Mouse (Mus musculus) spleen, embryonic (tissue): ENCODE measurements around the gene Hcrtr1.

Source experiments
- CTCF ChIA-PET: fragments of 350-600 bp; sonication (Branson Sonifier 250); formaldehyde crosslinking; loops from one replicate; lab custom pipeline; 2022; lab: Charles Lee

The Hcrtr1 gene

GRCm38 (mm10) chr4:130121560-130121959 lies 17.6 kb downstream of the Hcrtr1 start:
- CTCF ChIA-PET: no interaction called here

DNA sequence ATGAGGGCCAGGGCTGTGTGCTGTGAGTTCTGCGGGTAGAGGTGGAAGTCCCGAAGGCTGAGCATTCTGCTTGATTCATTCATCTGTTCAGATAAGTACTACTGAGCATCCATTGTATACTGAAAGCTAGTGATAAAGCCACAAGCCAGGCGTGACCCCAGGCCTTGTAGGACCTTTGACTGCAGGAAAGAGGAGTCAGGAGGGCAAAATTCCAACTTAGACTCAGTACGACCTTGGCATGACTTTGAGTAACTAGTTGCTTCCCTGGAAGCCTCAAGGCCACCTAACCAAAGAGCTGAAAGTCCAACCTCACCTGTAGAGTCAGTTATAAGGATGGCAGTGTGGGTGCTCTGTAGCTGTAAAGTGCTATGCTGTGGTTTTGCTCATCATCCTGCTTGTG lies 18.4 kb downstream of the Hcrtr1 start:
- CTCF ChIA-PET: no interaction called here

- CTCF ChIA-PET: no interaction called here
Observed at GRCm38 (mm10) chr4:130112732-130113131, 26.4 kb downstream of the Hcrtr1 start.

- CTCF ChIA-PET: no interaction called here
Observed at GRCm38 (mm10) chr4:130112299-130112698, 26.9 kb downstream of the Hcrtr1 start.

DNA sequence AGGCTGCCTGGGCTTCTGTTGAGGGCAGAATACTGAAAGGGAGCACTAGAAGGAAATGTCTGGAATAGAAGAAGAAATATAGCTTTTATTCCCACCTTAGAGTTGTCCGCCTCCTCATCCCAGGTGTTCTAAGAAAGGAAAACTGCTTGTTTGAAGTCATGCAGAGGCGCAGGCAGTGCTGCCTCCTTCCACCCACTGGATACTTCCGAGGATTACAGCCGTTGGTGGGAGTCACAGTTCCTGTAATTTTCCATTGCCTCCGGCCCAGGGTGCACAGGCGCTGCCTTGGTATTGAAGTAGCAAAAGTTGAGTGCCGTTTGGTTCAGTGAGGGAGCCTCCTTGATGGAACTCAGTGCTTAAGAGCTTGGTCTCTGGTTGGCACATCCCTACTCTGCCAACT lies 29.1 kb downstream of the Hcrtr1 start:
- CTCF ChIA-PET: no interaction called here

DNA sequence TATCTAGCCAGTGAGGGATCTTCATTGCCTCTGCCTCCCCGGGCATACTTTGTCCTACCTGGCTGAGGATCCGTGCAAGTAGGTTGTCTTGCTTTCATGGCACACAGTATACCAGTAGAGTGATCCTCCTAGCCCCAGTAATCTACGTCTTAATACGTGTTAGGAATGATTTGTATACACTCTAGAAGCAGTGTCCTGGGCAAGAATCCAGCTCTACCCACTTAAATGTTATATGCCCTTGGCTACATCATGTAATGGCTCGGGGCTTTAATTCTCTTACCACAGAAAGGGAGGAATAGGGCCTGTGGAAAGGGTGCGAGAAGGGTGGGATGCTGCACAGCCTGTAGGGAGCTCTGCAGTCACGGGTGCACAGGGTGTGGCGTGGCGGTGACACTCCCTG lies 29.5 kb downstream of the Hcrtr1 start:
- CTCF ChIA-PET: no interaction called here

GRCm38 (mm10) chr4:130108929-130109328 lies 30.2 kb downstream of the Hcrtr1 start:
- CTCF ChIA-PET: no interaction called here

DNA sequence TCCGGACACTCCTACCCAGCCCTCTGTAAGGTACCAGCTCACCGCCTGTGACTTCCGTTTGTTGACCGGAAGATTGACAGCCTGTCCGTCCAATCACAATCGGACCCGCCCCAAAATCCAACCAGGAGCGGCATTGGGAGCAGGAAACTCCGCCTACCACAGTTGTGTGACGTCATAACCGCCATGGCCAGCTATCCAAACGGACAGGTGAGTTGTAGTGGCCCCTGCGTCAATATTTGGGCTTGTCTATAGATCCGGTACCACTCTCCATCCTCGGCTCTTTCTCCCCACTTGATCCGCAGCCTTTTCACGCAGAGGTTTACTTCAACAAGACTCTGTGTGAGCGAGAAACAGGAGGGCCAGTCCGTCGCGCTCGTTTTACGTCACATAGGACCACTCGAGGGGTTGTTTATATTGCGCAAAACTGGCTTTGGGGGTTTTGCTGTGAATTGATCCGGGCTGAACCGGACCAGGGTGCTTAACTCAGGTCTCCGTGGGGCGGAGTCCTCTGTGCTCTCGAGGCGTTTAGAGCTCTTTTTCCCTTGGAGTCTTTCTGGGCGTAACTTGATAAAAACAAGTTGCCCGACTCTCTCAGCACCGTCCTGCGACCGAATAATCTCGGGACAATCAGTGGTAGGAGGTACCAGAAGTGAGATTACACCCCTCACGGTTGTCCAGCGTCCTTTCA lies 31.6 kb downstream of the Hcrtr1 start:
- CTCF ChIA-PET: no interaction called here

- CTCF ChIA-PET: no interaction called here
Observed at GRCm38 (mm10) chr4:130107065-130107443, 32.1 kb downstream of the Hcrtr1 start.

DNA sequence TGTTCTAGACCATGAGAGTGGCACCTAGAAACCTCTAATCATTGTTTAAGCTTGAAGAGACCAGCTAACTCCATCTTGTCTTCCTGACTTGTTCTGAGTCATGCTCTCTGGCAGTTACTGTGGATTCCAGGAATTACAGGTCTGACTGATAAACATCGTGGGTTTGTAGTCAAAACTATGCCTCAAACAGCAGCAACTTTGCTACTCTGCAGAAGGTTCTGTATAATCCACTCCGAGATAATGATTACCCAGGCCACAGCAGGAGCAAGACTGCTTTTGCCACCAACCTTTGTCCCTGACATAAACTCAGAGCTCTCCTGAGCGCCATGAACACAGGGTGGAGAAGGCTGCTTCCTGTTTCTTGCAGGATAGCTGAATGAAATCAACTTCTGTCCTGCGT lies 34.6 kb downstream of the Hcrtr1 start:
- CTCF ChIA-PET: no interaction called here

- CTCF ChIA-PET: interaction anchor here (0.6 kb wide), 1 partner anchor 86 kb away, joined by 3 read pairs; no protein-coding TSS in a partner anchor
Observed at GRCm38 (mm10) chr4:130103632-130104031, 35.5 kb downstream of the Hcrtr1 start.

DNA sequence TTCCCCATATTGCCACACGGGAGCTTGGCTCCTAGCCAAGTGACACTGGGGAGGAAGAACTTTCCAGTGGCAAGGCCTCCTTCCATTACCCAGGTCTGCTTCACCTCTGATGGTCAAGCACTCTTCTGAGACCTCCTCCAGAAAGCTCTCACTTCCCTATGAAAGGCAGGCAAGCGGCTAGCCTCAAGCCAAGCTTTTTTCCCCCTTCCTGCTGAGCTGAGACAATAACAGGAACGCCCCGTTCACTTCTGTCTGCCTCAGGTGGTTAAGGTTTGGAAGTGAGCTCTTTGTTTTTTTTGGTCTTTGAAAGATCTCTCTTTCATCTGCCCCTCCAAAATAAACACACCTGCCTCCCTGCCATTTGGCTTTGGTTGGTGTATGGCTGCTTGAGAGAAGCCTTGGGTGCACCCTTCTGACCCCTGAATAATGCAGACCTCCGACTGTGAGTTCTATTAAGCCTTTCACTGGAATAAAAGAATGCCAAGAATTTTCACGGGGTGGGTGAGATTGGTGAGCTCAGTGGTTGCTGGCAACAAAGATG lies 37.0 kb downstream of the Hcrtr1 start, which contains the start of gene Pef1:
Pef1 (plus strand) TSS at position 448 of the 541 bp plus-strand sequence.
- CTCF ChIA-PET: no interaction called here

DNA sequence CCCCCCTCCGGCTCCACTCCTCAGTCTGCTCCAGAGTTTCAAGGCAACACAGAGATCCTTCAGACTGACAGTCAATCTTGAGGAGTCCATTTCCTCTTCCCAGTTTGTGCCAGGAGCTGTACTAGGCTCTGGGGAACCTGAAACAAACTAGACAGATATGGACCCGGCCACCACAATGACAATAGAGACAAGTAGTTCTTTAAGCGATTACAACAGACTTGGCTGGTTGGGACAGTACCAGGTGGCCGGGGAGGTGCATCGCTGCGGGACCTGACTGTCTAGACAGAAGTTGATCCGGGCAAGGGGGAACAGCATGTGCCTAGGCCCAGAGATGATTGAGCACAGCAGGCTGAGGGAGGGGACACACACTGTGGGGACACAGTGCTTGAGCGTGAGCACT lies 38.0 kb downstream of the Hcrtr1 start:
- CTCF ChIA-PET: interaction anchor here (0.6 kb wide), 2 partner anchors 29 to 50 kb away, joined by 4 to 5 read pairs; no protein-coding TSS in a partner anchor

DNA sequence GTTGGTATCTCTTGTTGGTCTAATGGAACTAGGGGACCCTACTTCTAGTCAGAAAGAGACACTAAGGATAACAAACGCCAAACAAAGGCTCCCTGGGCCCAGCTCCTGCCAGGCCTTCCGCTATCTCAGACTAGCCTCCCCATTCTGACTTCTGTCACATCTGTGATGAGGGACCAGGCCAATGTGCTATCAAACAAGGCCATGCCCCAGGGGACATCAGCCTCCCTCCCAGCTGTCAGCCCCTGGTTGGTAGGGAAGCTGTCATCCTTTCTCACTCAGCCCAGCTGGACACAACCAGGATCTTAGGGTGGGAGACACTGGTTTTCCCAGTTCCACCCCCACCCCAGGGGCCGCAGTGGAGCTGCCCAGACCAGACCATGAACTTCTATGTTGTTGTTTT lies 44.0 kb downstream of the Hcrtr1 start:
- CTCF ChIA-PET: no interaction called here

GRCm38 (mm10) chr4:130087293-130087692 lies 51.9 kb downstream of the Hcrtr1 start:
- CTCF ChIA-PET: interaction anchor here (1.2 kb wide), 1 partner anchor 128 kb away, joined by 9 read pairs; no protein-coding TSS in a partner anchor

GRCm38 (mm10) chr4:130085246-130085820 lies 53.8 kb downstream of the Hcrtr1 start:
- CTCF ChIA-PET: no interaction called here

GRCm38 (mm10) chr4:130084331-130084945 lies 54.7 kb downstream of the Hcrtr1 start:
- CTCF ChIA-PET: no interaction called here

- CTCF ChIA-PET: no interaction called here
Observed at GRCm38 (mm10) chr4:130082211-130082610, 56.9 kb downstream of the Hcrtr1 start.

DNA sequence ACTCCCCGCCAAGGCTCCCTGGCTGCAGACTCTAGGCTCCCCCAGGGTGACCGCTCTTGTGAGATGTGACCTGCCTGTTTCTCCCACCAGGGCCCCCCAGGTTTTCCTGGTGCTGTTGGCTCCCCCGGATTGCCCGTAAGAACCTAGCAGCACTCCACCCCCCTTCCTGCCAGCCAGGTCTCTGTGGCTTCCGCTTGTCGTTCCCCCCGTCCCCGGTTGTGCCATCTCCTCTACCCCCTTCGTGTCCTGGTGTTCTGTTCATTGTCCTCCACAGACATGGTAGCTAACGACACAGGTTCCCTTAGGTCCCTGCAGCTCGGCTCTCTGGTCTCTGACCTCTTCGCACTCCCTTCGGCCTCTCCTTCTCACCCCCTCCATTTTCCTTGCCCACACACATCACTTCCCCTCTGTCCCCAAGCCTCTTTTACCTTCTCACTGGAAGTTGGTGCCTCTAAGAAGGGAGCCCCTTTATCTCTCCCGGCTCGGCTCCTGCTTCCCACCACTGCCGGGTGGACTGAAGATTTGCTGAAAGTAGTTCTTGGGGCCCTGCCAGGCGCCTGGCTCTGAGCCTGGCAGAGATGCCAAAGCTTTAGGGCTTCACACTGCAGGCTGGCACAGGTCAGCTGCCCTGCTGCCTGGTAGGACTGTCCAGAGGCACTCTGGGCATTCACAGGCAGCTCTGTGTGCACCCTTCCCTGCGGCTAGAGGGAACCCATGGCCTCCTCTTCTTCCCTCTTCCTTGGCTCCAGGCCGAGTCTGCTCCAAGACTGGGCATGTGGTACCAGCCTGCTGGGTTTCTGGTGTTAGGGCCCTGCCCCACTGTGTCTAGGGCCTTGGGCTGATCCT lies 57.6 kb downstream of the Hcrtr1 start:
- CTCF ChIA-PET: no interaction called here
